Mouse (Mus musculus) myocyte (in vitro differentiated cells): ENCODE measurements around the gene Mmp14.

Experiments used
- E2F4 ChIP-seq: IDR thresholded peaks from one replicate; pipeline ENCODE4 v1.6.1; 2011; ENCODE audit warnings: mild to moderate bottlenecking, control low read depth, moderate library complexity; ENCODE audit not compliant: insufficient read depth
- MYOD1 ChIP-seq, 3 experiments: IDR thresholded peaks; one replicate each; pipeline ENCODE4 v1.6.1; 2011; ENCODE audit warnings: control low read depth in 2 of 3, low read depth in 2 of 3, mild to moderate bottlenecking in 2 of 3, moderate library complexity in 1 of 3; ENCODE audit not compliant: insufficient read length in 2 of 3, control insufficient read depth in 1 of 3
- POLR2A ChIP-seq: IDR thresholded peaks from one replicate; pipeline ENCODE4 v1.6.1; 2011; ENCODE audit warnings: low read depth, mild to moderate bottlenecking, control low read depth, moderate library complexity; ENCODE audit not compliant: insufficient read length
- POLR2AphosphoS2 ChIP-seq: IDR thresholded peaks from one replicate; pipeline ENCODE4 v1.6.1; 2011; ENCODE audit warnings: low read depth, control low read depth; ENCODE audit not compliant: insufficient read length
- TCF3 ChIP-seq: IDR thresholded peaks from one replicate; pipeline ENCODE4 v1.6.1; 2011; ENCODE audit warnings: low read depth, control low read depth; ENCODE audit not compliant: insufficient read length
- USF1 ChIP-seq: IDR thresholded peaks from one replicate; pipeline ENCODE4 v1.6.1; 2011; ENCODE audit warnings: low read depth, mild to moderate bottlenecking, control low read depth, moderate library complexity

DNA sequence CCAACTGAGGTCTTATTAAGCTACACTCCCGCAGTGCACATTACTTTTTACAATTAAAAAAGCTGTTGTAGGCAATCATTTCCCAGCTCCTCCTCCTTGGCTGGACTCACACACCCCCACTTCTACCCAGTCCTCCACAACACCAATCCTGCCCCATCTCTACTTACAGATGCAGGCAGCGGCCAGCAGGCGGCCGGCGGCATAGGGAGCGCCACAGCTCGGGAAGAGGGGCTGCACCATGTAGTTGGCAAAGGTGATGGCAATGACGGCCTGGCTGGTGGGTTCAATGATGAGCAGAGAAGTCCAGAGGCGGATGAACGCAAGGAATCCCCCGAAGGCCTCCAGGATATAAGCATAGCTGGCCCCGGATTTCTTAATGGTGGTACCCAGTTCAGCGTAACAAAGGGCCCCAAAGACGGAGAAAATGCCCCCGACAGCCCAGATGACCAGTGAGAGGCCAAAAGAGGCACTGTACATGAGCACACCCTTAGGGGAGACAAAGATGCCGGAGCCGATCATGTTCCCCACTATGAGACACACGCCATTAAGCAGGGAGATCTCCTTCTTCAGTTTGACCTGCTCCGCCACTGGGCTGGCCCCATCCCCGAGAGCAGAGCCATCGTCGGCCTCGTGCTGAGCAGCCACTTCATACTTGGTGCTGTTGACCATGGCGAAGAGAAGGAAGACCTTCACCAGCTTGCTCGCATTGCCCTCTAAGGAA lies 22.9 kb upstream of the Mmp14 start:
- TF ChIP-seq POLR2A (no peak), E2F4 (no peak), TCF3 (no peak), USF1 (no peak), MYOD1 (IDR thresholded peaks at IDR 0.05; ENCODE audit: control insufficient read depth in 1 of 3, insufficient read length in 2 of 3, low read depth in 2 of 3) (no peak), POLR2AphosphoS2 (no peak)
